Mouse (Mus musculus) embryonic fibroblast, embryonic 13.5 days (primary cell): Measurements from ENCODE around the gene Lrguk.

Experiments used
- CTCF ChIP-seq: IDR thresholded peaks from 2 replicates; pipeline ENCODE4 v1.5.1; 2011; ENCODE audit warnings: mild to moderate bottlenecking, control low read depth, low read length, moderate library complexity, borderline replicate concordance; ENCODE audit not compliant: insufficient read depth
- POLR2A ChIP-seq: IDR thresholded peaks from 2 replicates; pipeline ENCODE4 v1.6.1; 2011; ENCODE audit warnings: low read depth, mild to moderate bottlenecking, control low read depth, low read length, moderate library complexity

- no peak for TF ChIP-seq CTCF
- TF ChIP-seq POLR2A = no peak
Observed at GRCm38 (mm10) chr6:34101531-34102396, 72.5 kb downstream of the Lrguk start.
